Mouse (Mus musculus) stomach, postnatal 0 days (tissue): ENCODE results near the gene Sh3glb2.
A peak's percentile ranks its signal among the peaks of the same experiment; 100 is the strongest.

Experiments
- CTCF ChIP-seq: IDR thresholded peaks from 2 replicates; pipeline ENCODE4 v1.5.1; 2016; ENCODE audit warnings: antibody characterized with exemption, low read depth, mild to moderate bottlenecking, moderate library complexity
- EP300 ChIP-seq: optimal IDR thresholded peaks from 2 replicates; pipeline ENCODE3; 2016; ENCODE audit warnings: antibody characterized with exemption

DNA sequence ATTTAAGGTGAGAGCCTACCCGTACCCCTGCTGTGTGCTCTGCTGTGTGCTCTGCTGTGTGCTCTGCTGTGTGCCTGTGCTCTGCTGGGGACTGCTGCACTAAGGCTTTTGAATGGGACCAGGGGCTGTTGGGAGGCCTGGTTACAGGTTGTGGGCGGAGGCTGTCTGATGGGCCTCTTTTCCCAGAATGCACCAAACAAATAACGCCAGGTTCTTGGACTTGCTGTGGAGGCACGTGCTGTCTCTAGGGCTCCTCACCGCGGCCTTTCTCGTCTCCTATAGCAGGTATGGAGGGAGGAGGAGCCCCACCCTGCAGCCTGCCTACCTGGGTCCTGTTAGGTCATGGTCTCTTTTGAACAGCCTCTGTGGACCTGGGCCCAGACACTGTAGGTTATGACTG, 37.1 kb upstream of the Sh3glb2 start:
- TF ChIP-seq EP300 = no peak
- TF ChIP-seq CTCF = peak; percentile 24; the same call in 1 of the 2 replicates
